Mouse (Mus musculus) embryonic facial prominence, embryonic 10.5 days (tissue): ENCODE data around the gene Rad51d. TPM values are rescaled to one million over a fixed set of nuclear protein-coding genes. Genes with fewer than 3 reads are reported as not detected.

Source experiments
- DNase-seq: peaks from one replicate; pipeline ENCODE4 v3.0.0-alpha.2; 2017; ENCODE audit warnings: low spot score
- H3K27ac ChIP-seq: fragments of 300-500 bp; sonication (generic); replicated peaks from 2 replicates; pipeline ENCODE4 v1.5.1; 2016; ENCODE audit warnings: mild to moderate bottlenecking
- H3K27me3 ChIP-seq: fragments of 300-500 bp; sonication (generic); replicated peaks from 2 replicates; pipeline ENCODE4 v1.6.1; 2016; ENCODE audit warnings: low read depth, mild to moderate bottlenecking; ENCODE audit not compliant: poor library complexity, severe bottlenecking
- H3K36me3 ChIP-seq: fragments of 300-500 bp; sonication (generic); replicated peaks from 2 replicates; pipeline ENCODE4 v1.6.1; 2016; ENCODE audit warnings: mild to moderate bottlenecking, moderate library complexity
- H3K4me1 ChIP-seq: fragments of 300-500 bp; sonication (generic); 2 replicates; pipeline ENCODE4 v1.6.1; 2016
- H3K4me3 ChIP-seq: fragments of 300-500 bp; sonication (generic); 2 replicates; pipeline ENCODE4 v1.5.1; 2016; ENCODE audit warnings: mild to moderate bottlenecking, moderate library complexity
- H3K9me3 ChIP-seq: fragments of 300-500 bp; sonication (generic); 2 replicates; pipeline ENCODE4 v1.6.1; 2016; ENCODE audit warnings: mild to moderate bottlenecking
- WGBS: fragments of 180-500 bp; shearing (Covaris S2); methylation state at CpG from one replicate; pipeline ENCODE4 v1.1.7; 2016; 5-methylcytosine and 5-hydroxymethylcytosine counted together
- polyA plus RNA-seq: library from polyadenylated mRNA; unstranded; fragments of >200 nt; fragmentation: Nextera tagmentation; extraction: Ambion mirVana; gene quantifications from 2 replicates; pipeline ENCODE4 v1.2.1, GENCODE M21; 2016

The Rad51d gene
- polyA plus RNA-seq, 1 experiment from 2014 or later: 13.7 TPM

- no peak overlapping the region for H3K27ac ChIP-seq
- 70% methylated on average over 2 of the region's 2 CpGs for WGBS
Measured at GRCm38 (mm10) chr11:82863059-82863458, 27.4 kb downstream of the Rad51d start.

GRCm38 (mm10) chr11:82862638-82863037 lies 27.8 kb downstream of the Rad51d start:
- Histone ChIP-seq H3K27ac (no peak overlapping the region), H3K9me3 (no peaks in the 10 kb centered on the region), H3K36me3 (no peaks in the 10 kb centered on the region), H3K27me3 (no peaks in the 10 kb centered on the region), H3K4me1 (peaks cover 10% of the 10 kb centered on the region), H3K4me3 (no peak overlapping the region)
- 82% methylated on average over 9 of the region's 9 CpGs for WGBS
- DNase-seq: no peak

More at GRCm38 (mm10) chr11:82863059-82863458, 27.4 kb downstream of the Rad51d start:
- Histone ChIP-seq H3K36me3 (no peaks in the 10 kb centered on the region), H3K9me3 (no peaks in the 10 kb centered on the region), H3K4me3 (no peak overlapping the region), H3K4me1 (peaks cover 10% of the 10 kb centered on the region), H3K27me3 (no peaks in the 10 kb centered on the region)
- no peak for DNase-seq

- no peak overlapping the region for H3K27ac ChIP-seq
- DNase-seq: no peak
- WGBS: 74% methylated on average over 8 of the region's 8 CpGs
Measured at GRCm38 (mm10) chr11:82861558-82861957, 28.9 kb downstream of the Rad51d start.

GRCm38 (mm10) chr11:82860759-82861158 lies 29.7 kb downstream of the Rad51d start:
- Histone ChIP-seq H3K4me1 (peaks cover 10% of the 10 kb centered on the region), H3K27ac (no peak overlapping the region)
- WGBS: 81% methylated on average over 6 of the region's 6 CpGs

More at GRCm38 (mm10) chr11:82861558-82861957, 28.9 kb downstream of the Rad51d start:
- H3K36me3 ChIP-seq: no peaks in the 10 kb centered on the region
- no peaks in the 10 kb centered on the region for H3K27me3 ChIP-seq
- H3K4me1 ChIP-seq: peaks cover 10% of the 10 kb centered on the region
- H3K9me3 ChIP-seq: no peaks in the 10 kb centered on the region
- H3K4me3 ChIP-seq: no peak overlapping the region

GRCm38 (mm10) chr11:82857307-82857848 lies 33.0 kb downstream of the Rad51d start:
- no peak overlapping the region for H3K4me3 ChIP-seq
- 85% methylated on average over 13 of the region's 13 CpGs for WGBS
- H3K4me1 ChIP-seq: peaks cover 10% of the 10 kb centered on the region
- H3K36me3 ChIP-seq: no peaks in the 10 kb centered on the region
- no peaks in the 10 kb centered on the region for H3K27me3 ChIP-seq
- no peak overlapping the region for H3K27ac ChIP-seq
- H3K9me3 ChIP-seq: no peaks in the 10 kb centered on the region
- DNase-seq: no peak

More at GRCm38 (mm10) chr11:82860759-82861158, 29.7 kb downstream of the Rad51d start:
- Histone ChIP-seq H3K4me3 (no peak overlapping the region), H3K27me3 (no peaks in the 10 kb centered on the region), H3K9me3 (no peaks in the 10 kb centered on the region), H3K36me3 (no peaks in the 10 kb centered on the region)
- DNase-seq: no peak

GRCm38 (mm10) chr11:82856032-82856431 lies 34.4 kb downstream of the Rad51d start:
- Histone ChIP-seq H3K9me3 (no peaks in the 10 kb centered on the region), H3K27ac (no peak overlapping the region), H3K27me3 (no peaks in the 10 kb centered on the region), H3K4me3 (no peak overlapping the region), H3K36me3 (no peaks in the 10 kb centered on the region), H3K4me1 (no peaks in the 10 kb centered on the region)
- WGBS: 76% methylated on average over 10 of the region's 10 CpGs
- no peak for DNase-seq

GRCm38 (mm10) chr11:82855327-82855973 lies 35.0 kb downstream of the Rad51d start:
- no peak overlapping the region for H3K27ac ChIP-seq
- peaks cover 3% of the 10 kb centered on the region for H3K4me1 ChIP-seq
- H3K27me3 ChIP-seq: no peaks in the 10 kb centered on the region
- H3K36me3 ChIP-seq: no peaks in the 10 kb centered on the region
- H3K9me3 ChIP-seq: no peaks in the 10 kb centered on the region
- no peak for DNase-seq
- 86% methylated on average over 9 of the region's 9 CpGs for WGBS
- no peak overlapping the region for H3K4me3 ChIP-seq

GRCm38 (mm10) chr11:82854111-82854510 lies 36.3 kb downstream of the Rad51d start:
- no peak overlapping the region for H3K27ac ChIP-seq
- DNase-seq: no peak
- H3K27me3 ChIP-seq: no peaks in the 10 kb centered on the region
- H3K4me1 ChIP-seq: peaks cover 9% of the 10 kb centered on the region
- 86% methylated on average over 6 of the region's 6 CpGs for WGBS
- H3K4me3 ChIP-seq: no peak overlapping the region
- no peaks in the 10 kb centered on the region for H3K9me3 ChIP-seq
- no peaks in the 10 kb centered on the region for H3K36me3 ChIP-seq

- whole genome bisulfite sequencing: 89% methylated on average over 7 of the region's 7 CpGs
Measured at GRCm38 (mm10) chr11:82852958-82853357, 37.5 kb downstream of the Rad51d start.

GRCm38 (mm10) chr11:82852540-82852939 lies 37.9 kb downstream of the Rad51d start:
- WGBS: 82% methylated on average over 10 of the region's 10 CpGs
- Histone ChIP-seq H3K4me3 (no peak overlapping the region), H3K36me3 (no peaks in the 10 kb centered on the region), H3K27me3 (no peaks in the 10 kb centered on the region), H3K4me1 (peaks cover 12% of the 10 kb centered on the region), H3K9me3 (no peaks in the 10 kb centered on the region), H3K27ac (no peak overlapping the region)
- no peak for DNase-seq

More at GRCm38 (mm10) chr11:82852958-82853357, 37.5 kb downstream of the Rad51d start:
- peaks cover 9% of the 10 kb centered on the region for H3K4me1 ChIP-seq
- no peak for DNase-seq
- no peaks in the 10 kb centered on the region for H3K27me3 ChIP-seq
- H3K9me3 ChIP-seq: no peaks in the 10 kb centered on the region
- no peak overlapping the region for H3K27ac ChIP-seq
- no peak overlapping the region for H3K4me3 ChIP-seq
- no peaks in the 10 kb centered on the region for H3K36me3 ChIP-seq

GRCm38 (mm10) chr11:82852115-82852514 lies 38.3 kb downstream of the Rad51d start:
- Histone ChIP-seq H3K27me3 (no peaks in the 10 kb centered on the region), H3K36me3 (no peaks in the 10 kb centered on the region), H3K4me1 (peaks cover 16% of the 10 kb centered on the region), H3K9me3 (no peaks in the 10 kb centered on the region), H3K27ac (no peak overlapping the region), H3K4me3 (no peak overlapping the region)
- no peak for DNase-seq
- 87% methylated on average over 11 of the region's 11 CpGs for WGBS

GRCm38 (mm10) chr11:82850259-82850658 lies 40.2 kb downstream of the Rad51d start:
- no peak overlapping the region for H3K4me3 ChIP-seq
- H3K4me1 ChIP-seq: peaks cover 31% of the 10 kb centered on the region
- H3K36me3 ChIP-seq: no peaks in the 10 kb centered on the region
- DNase-seq: no peak
- 75% methylated on average over 5 of the region's 5 CpGs for WGBS
- no peak overlapping the region for H3K27ac ChIP-seq
- H3K9me3 ChIP-seq: no peaks in the 10 kb centered on the region
- H3K27me3 ChIP-seq: peaks cover 3% of the 10 kb centered on the region; the same call in 1 of the 2 replicates

GRCm38 (mm10) chr11:82847571-82848000 lies 42.8 kb downstream of the Rad51d start:
- 35% methylated on average over 6 of the region's 6 CpGs for WGBS
- Histone ChIP-seq H3K4me1 (peaks cover 41% of the 10 kb centered on the region), H3K27me3 (peaks cover 9% of the 10 kb centered on the region), H3K36me3 (no peaks in the 10 kb centered on the region), H3K9me3 (no peaks in the 10 kb centered on the region), H3K4me3 (no peak overlapping the region), H3K27ac (no peak overlapping the region)
- no peak for DNase-seq
